Mouse (Mus musculus): ENCODE measurements around the gene Peli1. TPM values are rescaled to one million over a fixed set of nuclear protein-coding genes. Genes with fewer than 3 reads are reported as not detected.

Peli1 gene
- polyA plus RNA-seq, 1 experiment, result 3.5 TPM

GRCm38 (mm10) chr11:21101286-21101685 is 10.2 kb downstream of the Peli1 start:
- Histone ChIP-seq H3ac (ENCODE audit: control insufficient read depth, insufficient read length, low read depth) (no peak overlapping the region), H3K79me2 (ENCODE audit: control insufficient read depth, insufficient read depth) (peaks cover 81% of the 10 kb centered on the region), H3K79me3 (ENCODE audit: low read depth) (peaks cover 40% of the 10 kb centered on the region), H3K27me3 (ENCODE audit: control insufficient read depth, insufficient read depth, insufficient read length) (no peaks in the 10 kb centered on the region), H3K36me3 (ENCODE audit: control insufficient read depth, insufficient read depth) (no peaks in the 10 kb centered on the region), H3K4me3 (ENCODE audit: insufficient read depth, poor library complexity, severe bottlenecking) (no peak overlapping the region)
- TF ChIP-seq MAX (IDR thresholded peaks at IDR 0.05), result no peak
- TF ChIP-seq USF1 (IDR thresholded peaks at IDR 0.05; ENCODE audit: low read depth), result no peak
- TF ChIP-seq MYOG (IDR thresholded peaks at IDR 0.05; ENCODE audit: control insufficient read depth, extremely low read depth, insufficient read length), result no peak
- no peak for TF ChIP-seq MYOD1 (IDR thresholded peaks at IDR 0.05; ENCODE audit: control insufficient read depth, insufficient read length, low read depth)
- TF ChIP-seq CTCF (IDR thresholded peaks at IDR 0.05; ENCODE audit: control insufficient read depth, insufficient read depth, insufficient read length), result no peak
- TF ChIP-seq FOSL1 (IDR thresholded peaks at IDR 0.05; ENCODE audit: insufficient read depth, low read length, poor library complexity, severe bottlenecking), result no peak
- TF ChIP-seq CEBPB (IDR thresholded peaks at IDR 0.05; ENCODE audit: low read depth), result no peak

GRCm38 (mm10) chr11:21102273-21103005 is 11.3 kb downstream of the Peli1 start:
- Histone ChIP-seq H3K36me3 (ENCODE audit: control insufficient read depth, insufficient read depth) (no peaks in the 10 kb centered on the region), H3ac (ENCODE audit: control insufficient read depth, insufficient read length, low read depth) (no peak overlapping the region), H3K79me3 (ENCODE audit: low read depth) (peaks cover 33% of the 10 kb centered on the region), H3K79me2 (ENCODE audit: control insufficient read depth, insufficient read depth) (peaks cover 81% of the 10 kb centered on the region), H3K27me3 (ENCODE audit: control insufficient read depth, insufficient read depth, insufficient read length) (no peaks in the 10 kb centered on the region), H3K4me3 (ENCODE audit: insufficient read depth, poor library complexity, severe bottlenecking) (no peak overlapping the region)
- TF ChIP-seq CEBPB (IDR thresholded peaks at IDR 0.05; ENCODE audit: low read depth) (no peak), MYOD1 (IDR thresholded peaks at IDR 0.05; ENCODE audit: control insufficient read depth, insufficient read length, low read depth) (no peak), MAX (IDR thresholded peaks at IDR 0.05) (no peak), USF1 (IDR thresholded peaks at IDR 0.05; ENCODE audit: low read depth) (no peak), CTCF (IDR thresholded peaks at IDR 0.05; ENCODE audit: control insufficient read depth, insufficient read depth, insufficient read length) (no peak), FOSL1 (IDR thresholded peaks at IDR 0.05; ENCODE audit: insufficient read depth, low read length, poor library complexity, severe bottlenecking) (no peak), MYOG (IDR thresholded peaks at IDR 0.05; ENCODE audit: control insufficient read depth, extremely low read depth, insufficient read length) (no peak)

DNA sequence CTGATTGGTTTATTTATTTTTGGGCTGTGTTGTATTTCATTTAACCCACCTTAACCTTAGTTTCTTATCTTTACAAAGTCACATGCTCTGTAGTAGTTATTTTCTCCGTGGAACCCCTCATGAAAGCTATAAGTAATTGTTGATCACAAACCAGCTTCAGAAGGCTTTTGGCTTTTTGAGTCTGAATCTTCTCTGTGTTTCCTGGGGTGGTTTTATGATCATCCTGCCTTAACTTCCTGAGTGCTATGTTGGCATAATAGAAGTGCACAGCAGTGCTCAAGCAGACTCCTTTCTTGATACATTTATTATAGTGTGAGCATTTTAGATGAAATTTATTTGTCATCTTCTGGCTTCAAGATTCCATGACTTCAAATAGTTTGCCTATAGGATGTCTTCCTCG is 12.1 kb downstream of the Peli1 start:
- Histone ChIP-seq H3K79me3 (ENCODE audit: low read depth) (peaks cover 31% of the 10 kb centered on the region), H3K79me2 (ENCODE audit: control insufficient read depth, insufficient read depth) (peaks cover 79% of the 10 kb centered on the region)
- TF ChIP-seq USF1 (IDR thresholded peaks at IDR 0.05; ENCODE audit: low read depth), result no peak
- no peak for TF ChIP-seq MYOD1 (IDR thresholded peaks at IDR 0.05; ENCODE audit: control insufficient read depth, insufficient read length, low read depth)
- no peak for TF ChIP-seq CEBPB (IDR thresholded peaks at IDR 0.05; ENCODE audit: low read depth)
- TF ChIP-seq MAX (IDR thresholded peaks at IDR 0.05), result no peak
- TF ChIP-seq CTCF (IDR thresholded peaks at IDR 0.05; ENCODE audit: control insufficient read depth, insufficient read depth, insufficient read length), result no peak
- no peak for TF ChIP-seq FOSL1 (IDR thresholded peaks at IDR 0.05; ENCODE audit: insufficient read depth, low read length, poor library complexity, severe bottlenecking)
- TF ChIP-seq MYOG (IDR thresholded peaks at IDR 0.05; ENCODE audit: control insufficient read depth, extremely low read depth, insufficient read length), result no peak

GRCm38 (mm10) chr11:21105393-21105792 is 14.3 kb downstream of the Peli1 start:
- H3K4me3 ChIP-seq (ENCODE audit: insufficient read depth, poor library complexity, severe bottlenecking), result no peak overlapping the region
- no peaks in the 10 kb centered on the region for H3K36me3 ChIP-seq (ENCODE audit: control insufficient read depth, insufficient read depth)
- peaks cover 74% of the 10 kb centered on the region for H3K79me2 ChIP-seq (ENCODE audit: control insufficient read depth, insufficient read depth)
- peaks cover 19% of the 10 kb centered on the region for H3K79me3 ChIP-seq (ENCODE audit: low read depth)
- H3K27me3 ChIP-seq (ENCODE audit: control insufficient read depth, insufficient read depth, insufficient read length), result no peaks in the 10 kb centered on the region
- H3ac ChIP-seq (ENCODE audit: control insufficient read depth, insufficient read length, low read depth), result no peak overlapping the region
- no peak for TF ChIP-seq MYOD1 (IDR thresholded peaks at IDR 0.05; ENCODE audit: control insufficient read depth, insufficient read length, low read depth)
- no peak for TF ChIP-seq FOSL1 (IDR thresholded peaks at IDR 0.05; ENCODE audit: insufficient read depth, low read length, poor library complexity, severe bottlenecking)
- no peak for TF ChIP-seq CEBPB (IDR thresholded peaks at IDR 0.05; ENCODE audit: low read depth)
- no peak for TF ChIP-seq CTCF (IDR thresholded peaks at IDR 0.05; ENCODE audit: control insufficient read depth, insufficient read depth, insufficient read length)
- no peak for TF ChIP-seq USF1 (IDR thresholded peaks at IDR 0.05; ENCODE audit: low read depth)
- TF ChIP-seq MAX (IDR thresholded peaks at IDR 0.05), result no peak

More for the DNA sequence above, 12.1 kb downstream of the Peli1 start:
- Histone ChIP-seq H3K27me3 (ENCODE audit: control insufficient read depth, insufficient read depth, insufficient read length) (no peaks in the 10 kb centered on the region), H3ac (ENCODE audit: control insufficient read depth, insufficient read length, low read depth) (no peak overlapping the region), H3K4me3 (ENCODE audit: insufficient read depth, poor library complexity, severe bottlenecking) (no peak overlapping the region), H3K36me3 (ENCODE audit: control insufficient read depth, insufficient read depth) (no peaks in the 10 kb centered on the region)

GRCm38 (mm10) chr11:21107120-21107519 is 16.0 kb downstream of the Peli1 start:
- H3K36me3 ChIP-seq (ENCODE audit: control insufficient read depth, insufficient read depth), result no peaks in the 10 kb centered on the region
- H3K79me2 ChIP-seq (ENCODE audit: control insufficient read depth, insufficient read depth), result peaks cover 66% of the 10 kb centered on the region
- H3K79me3 ChIP-seq (ENCODE audit: low read depth), result peaks cover 14% of the 10 kb centered on the region
- H3K4me3 ChIP-seq (ENCODE audit: insufficient read depth, poor library complexity, severe bottlenecking), result no peak overlapping the region
- no peak for TF ChIP-seq MYOG (IDR thresholded peaks at IDR 0.05; ENCODE audit: control insufficient read depth, extremely low read depth, insufficient read length)
- no peak for TF ChIP-seq MYOD1 (IDR thresholded peaks at IDR 0.05; ENCODE audit: control insufficient read depth, insufficient read length, low read depth)
- no peak for TF ChIP-seq MAX (IDR thresholded peaks at IDR 0.05)
- no peak for TF ChIP-seq FOSL1 (IDR thresholded peaks at IDR 0.05; ENCODE audit: insufficient read depth, low read length, poor library complexity, severe bottlenecking)
- TF ChIP-seq USF1 (IDR thresholded peaks at IDR 0.05; ENCODE audit: low read depth), result no peak
- no peak for TF ChIP-seq CEBPB (IDR thresholded peaks at IDR 0.05; ENCODE audit: low read depth)
- no peak for TF ChIP-seq CTCF (IDR thresholded peaks at IDR 0.05; ENCODE audit: control insufficient read depth, insufficient read depth, insufficient read length)
- H3ac ChIP-seq (ENCODE audit: control insufficient read depth, insufficient read length, low read depth), result no peak overlapping the region
- H3K27me3 ChIP-seq (ENCODE audit: control insufficient read depth, insufficient read depth, insufficient read length), result no peaks in the 10 kb centered on the region

Measured in C2C12 (cell line).